Mouse (Mus musculus) monocyte, adult 2 months (primary cell): ENCODE data around the gene Mok.
"Not testable (repeated sequence)": the region's sequence is repeated elsewhere in the genome, so short reads cannot be mapped to it uniquely, and the experiment has no call there.

Source experiments
- DNase-seq, 2 experiments: peaks; one replicate each; pipeline ENCODE4 v3.0.0; 2022; ENCODE audit warnings: low spot score in 2 of 2, low read depth in 1 of 2

Gene Mok

DNA sequence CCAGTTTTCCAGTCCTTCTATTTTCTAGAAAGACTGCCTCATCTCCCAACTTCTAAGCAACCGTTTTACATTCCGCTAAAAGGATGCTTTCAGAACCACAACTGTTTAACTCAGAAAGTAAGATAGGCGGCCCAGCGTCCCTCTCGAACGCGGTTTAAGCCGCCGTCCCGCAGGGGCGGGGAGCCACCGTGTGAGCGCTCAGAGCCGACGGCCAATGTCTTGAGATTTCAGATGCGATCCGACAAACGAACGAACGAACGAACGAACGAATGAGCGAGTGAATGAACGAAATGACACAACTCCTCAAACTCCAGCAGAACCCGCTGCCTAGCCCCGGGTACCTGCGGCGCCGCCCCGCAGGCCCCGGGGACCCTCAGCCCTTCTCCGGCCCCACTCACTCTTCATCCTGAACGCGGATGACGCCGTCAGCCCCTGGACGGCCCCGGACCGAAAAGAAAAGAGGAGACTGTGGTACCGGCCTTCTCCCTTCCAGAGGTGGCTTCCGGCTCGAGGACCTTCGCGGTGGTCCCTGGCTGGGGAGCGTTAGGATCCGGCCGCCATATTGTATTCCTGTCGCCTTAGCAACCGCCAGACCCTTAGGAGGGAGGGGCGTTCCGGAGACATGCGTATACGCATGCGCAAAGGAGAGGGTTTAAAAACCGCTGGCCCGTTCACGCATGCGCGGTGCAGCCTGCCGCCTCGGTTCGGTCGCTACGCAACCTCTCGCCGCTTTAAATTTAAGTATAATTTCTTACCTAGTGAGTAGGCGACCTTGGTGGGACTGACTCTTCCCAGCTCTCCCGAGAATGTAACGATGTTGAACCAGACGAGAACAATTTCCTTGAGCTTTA, at the start of gene Mok:
Gene Mok (minus strand): TSS at position 592 of the 851 bp plus-strand sequence.
- peak; percentile 85 to 94 for DNase-seq

DNA sequence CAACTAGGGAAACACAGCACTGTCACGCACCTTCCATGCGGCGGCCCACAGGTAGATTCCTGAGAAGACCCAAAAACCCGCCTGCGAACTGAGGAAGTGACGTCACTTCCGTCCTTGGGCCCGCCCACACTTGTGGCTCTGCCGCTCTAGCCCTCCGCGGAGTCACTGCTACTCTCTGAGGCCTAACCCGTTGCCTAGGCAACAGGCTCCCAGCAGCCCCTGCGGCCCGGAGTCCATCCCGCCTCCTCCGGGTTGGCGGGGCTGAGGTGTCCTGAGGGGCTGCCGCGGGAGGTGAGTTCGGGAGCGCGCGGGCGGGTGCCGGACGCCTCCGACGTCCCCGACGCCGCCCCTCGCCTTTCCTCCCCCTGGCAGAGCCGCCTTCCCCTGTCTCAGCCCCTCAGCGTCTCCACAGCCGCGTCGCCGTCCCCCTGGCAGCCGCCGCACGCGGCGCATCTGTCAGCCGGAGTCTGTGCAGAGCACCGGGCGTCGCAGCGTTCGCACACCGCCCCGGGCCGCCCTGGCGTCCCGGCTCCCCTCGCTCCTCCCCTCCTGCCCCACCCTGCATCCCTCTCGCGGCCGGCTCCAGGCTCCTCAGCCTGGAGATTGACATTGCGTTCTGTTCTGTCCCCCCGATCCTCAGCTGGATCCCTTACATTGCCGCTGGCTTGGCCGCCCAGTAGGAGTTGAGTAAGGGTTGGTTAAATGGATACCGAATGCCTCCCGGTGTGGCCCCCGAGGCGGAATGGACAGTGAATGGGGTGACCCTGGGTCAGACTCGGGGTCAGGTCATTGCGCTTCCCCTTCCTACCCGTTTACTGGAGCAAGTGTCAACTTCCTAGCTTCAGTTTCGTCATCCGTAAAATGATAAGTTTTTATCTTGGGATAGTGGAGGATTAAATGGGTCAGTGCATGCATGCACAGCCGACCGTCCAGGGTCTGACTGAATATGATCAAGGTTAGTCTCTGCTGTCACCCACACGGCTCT, 48.6 kb upstream of the Mok start, which contains the start of the genes Cinp and Tecpr2:
Gene Cinp (minus strand): TSS at position 110 of the 985 bp plus-strand sequence.
Gene Tecpr2 (plus strand): TSS at position 229 of the 985 bp plus-strand sequence.
- peak; percentile 86 to 87 for DNase-seq

DNA sequence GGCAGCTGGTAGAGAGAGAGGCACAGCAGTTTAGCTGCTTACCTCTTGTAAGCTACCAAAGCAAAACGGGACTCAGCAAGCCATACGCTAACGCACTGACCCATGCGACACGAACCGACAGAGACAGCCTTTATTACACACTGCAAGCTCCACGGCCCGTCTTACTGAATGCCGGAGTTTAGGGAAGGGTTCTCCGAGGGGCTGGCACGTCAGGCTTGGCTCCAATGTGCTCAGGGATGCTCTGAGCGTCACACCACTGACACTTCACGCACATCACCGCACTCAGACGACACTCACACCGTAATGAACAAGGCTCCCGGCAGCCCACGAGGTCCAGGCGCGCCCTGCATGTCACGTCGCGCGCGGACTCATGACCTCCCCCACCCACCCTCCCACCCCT, 47.9 kb upstream of the Mok start:
- no peak for DNase-seq

DNA sequence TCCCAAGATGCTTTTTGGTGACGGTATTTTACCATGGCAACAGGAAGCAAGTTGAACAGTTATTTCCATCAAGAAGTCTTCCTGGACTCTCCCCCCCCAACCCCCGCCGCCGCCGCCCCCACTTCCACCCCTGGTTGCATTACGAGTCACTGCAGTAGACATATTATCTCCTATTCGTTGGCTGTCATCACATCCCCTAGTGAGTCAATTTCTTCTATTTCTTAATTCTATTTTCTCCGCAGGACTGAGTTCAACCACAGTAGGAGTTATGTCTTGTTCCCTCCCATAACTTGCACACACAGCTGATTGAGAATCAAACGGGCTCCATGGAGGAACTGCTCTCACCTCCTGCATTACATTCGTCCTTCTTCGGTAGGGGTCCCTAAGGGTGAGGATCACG, 47.4 kb upstream of the Mok start:
- no peak for DNase-seq

DNA sequence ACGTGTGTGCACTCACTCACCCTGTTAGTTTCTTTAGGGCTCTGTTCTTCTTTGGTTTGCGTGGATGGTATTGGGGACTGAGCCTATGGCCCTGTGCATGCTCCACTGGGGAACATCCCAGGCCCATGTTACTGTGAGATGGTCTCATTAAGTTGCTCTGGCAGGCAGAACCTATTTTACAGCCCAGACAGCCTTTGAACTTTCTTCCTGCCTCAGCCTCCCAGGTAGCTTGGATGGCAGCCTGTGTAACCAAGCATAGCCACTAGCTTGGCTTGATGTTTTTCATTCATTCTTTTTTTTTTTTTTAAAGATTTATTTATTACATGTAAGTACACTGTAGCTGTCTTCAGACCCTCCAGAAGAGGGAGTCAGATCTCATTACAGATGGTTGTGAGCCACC, 44.5 kb upstream of the Mok start:
- DNase-seq, result no peak

DNA sequence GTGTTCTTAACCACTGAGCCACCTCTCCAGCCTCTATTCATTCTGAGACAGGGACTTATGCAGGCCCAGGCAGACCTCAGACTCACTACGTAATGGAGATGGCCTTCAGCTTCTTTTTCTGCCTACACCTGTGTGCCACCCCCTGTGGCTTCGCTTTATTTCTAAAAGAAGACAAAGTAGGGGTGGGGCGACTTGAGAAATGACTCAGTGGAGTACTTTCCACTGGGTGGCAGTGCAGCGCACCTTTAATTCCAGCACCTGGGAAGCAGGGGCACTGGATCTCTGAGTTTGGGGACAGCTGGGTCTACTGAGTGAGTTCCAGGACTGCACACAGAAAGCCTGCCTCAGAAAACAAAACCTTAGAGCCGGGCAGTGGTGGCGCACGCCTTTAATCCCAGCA, 41.6 kb upstream of the Mok start:
- no peak for DNase-seq

DNA sequence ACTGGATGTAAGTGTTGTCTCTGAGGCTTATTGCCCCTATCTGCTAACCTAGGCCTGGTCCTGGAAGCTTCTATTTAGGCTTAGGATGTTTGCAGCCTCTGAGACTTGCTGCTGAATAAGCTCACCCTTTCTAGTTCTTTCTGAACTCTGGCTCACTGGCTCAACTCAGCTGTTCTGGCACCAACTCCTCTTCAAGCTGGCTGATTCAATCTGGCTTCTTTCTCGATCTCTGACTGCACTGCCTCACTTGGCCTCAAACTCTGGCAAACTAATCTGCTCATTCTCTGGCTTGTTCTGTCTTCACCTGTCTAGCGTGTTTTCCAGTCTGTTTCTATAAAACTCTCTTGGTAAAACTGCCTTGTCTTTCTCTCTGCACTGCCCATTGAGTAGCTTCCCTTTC, 34.6 kb upstream of the Mok start:
- DNase-seq, result no peak

DNA sequence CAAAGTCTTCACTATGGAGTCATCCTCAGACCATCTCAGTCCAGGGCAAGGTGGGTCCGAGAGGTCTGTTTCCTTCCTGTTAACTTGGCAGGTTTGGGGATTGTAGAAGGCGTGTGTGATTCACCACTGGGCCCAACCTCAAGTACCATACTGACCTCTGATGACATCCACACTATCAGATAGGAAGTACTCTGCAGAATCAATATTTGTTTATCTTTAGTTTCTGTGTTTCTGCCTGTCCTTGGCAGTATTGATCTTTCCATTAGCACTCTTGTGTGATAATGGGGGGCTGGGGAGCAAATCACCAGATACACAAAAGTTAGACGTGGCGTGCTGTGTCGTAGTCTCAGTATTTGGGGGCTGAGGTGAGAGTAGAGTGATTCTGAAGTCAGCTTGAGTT, 30.5 kb upstream of the Mok start:
- DNase-seq, result no peak

DNA sequence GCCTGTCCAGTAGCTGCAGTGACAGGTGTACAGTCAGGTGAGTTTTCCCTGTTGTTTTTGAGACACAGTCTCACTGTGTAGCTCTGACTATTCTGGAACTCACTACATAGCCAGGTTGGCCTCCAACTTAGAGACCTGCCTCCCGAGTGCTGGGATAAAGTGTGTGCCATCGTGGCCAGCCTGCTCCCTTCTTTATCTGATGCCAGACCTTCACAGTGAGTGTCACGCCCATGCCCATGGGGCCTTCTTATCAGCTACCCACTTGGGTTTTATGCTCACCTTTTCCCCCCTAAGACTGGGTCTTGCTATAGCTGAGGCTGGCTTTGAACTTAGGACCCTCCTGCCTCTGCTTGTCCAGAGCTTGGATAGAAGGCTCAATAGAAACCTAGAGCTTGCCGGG, 29.4 kb upstream of the Mok start:
- DNase-seq, result no peak

DNA sequence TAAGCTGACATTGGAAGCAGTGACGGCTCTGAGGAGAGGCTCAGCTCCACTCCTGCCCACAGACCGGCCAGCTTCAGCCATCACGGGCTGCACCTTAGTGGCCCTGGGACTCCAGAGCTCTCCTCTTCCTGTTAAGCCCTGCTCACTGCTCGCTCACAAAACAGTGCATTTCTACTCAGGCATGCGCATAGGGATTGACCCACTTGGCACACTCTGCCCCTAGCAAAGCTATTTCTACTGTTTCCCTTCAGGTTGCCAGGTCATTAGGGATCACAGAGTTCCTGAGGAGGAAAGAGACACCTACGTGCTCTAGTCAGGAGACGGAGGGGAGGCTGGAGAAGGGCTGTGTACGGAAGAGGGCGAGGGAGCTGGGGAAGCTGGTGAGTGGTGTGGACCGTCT, 25.2 kb upstream of the Mok start:
- DNase-seq, result no peak

DNA sequence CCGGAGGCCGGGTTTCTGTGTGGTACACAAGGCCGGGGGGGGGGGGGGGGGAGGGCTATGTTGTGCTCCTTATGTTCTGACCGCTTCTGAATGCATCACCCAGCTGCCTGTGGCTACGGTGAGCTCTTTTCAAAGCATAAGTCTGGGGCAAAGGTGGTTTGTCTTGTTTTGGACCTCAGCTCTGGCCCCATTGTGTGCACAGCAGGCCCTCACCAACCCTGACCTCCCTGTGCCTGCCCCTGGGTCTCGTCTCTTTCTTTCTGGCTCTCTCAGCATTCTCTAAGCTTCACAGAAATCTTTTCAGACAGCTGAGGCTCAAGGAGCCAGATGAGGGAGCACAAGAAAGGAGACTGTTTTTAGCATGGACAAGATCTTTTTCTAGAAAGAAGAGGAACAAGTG, 24.8 kb upstream of the Mok start:
- DNase-seq, result no peak

DNA sequence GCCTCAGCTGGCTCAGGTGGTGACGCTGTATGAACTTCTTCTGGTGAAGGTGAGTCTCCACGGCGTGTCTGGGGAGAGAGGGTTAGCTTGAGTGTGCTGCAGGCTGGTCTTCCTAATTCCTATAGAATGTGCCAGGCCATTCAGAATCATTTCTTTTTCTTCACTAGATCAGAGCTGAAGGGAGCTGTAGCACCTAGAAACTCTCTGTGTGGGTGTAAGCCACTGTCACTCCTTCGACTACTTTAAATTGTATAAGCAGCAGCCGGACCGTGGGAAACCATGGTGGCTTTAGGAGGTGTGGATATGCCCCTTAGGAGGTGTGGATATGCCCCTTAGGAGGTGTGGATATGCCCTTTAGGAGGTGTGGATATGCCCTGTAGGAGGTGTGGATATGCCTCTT, 23.3 kb upstream of the Mok start:
- no peak for DNase-seq

DNA sequence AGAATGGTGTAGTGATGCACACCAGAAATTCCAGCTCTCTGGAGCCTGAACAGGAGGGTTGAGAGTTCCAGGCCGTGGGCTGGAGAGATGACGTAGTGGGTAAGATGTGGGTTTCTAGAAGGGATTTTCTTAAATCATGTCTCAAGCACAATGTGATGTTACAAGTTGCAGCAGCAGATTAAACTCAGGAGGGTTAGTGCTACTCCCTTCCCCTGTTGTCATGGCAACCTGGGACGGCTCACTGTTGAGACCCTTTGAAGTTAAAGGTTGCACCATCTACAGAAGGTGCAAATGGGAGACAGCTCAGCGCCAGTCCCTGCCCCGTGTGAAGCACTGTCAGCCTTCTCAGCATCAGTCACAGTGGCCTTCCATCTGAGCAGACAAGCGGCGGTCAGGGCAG, 20.5 kb upstream of the Mok start:
- no peak for DNase-seq

DNA sequence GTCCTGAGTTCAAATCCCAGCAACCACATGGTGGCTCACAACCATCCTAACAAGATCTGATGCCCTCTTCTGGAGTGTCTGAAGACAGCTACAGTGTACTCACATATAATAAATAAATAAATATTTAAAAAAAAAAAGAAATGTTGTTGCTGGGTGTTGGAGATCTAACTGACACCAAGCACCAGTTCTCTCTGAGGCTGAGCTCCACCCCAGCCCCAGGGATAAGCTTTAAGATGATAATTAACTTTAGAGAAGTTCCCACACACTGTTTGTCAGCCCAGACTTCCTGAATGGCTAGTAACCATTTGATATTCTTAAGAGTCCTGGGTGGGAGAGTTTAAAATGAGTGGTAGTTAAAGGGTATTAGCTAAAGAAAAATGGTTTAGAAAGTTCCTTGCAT, 19.6 kb upstream of the Mok start:
- no peak for DNase-seq

DNA sequence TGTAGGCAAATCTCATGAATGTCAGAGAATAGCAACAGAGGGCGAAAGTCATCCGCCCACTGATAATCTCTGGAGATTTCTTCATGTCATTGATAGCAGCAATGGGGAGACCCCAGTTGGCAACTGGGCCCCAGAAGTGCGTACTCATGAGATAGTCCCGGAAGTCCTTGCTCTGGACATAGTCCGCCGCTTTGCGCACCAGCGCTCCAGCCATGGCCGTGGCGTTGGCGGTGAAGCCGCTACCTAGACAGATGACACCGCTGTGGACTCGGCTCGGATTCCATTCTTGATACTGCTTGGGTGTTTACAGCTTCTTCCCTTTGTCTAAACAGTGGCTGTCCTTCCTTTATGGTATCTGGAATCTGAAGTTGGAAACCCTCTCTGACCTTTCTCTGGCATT, 17.9 kb upstream of the Mok start:
- DNase-seq, result not testable (repeated sequence)

DNA sequence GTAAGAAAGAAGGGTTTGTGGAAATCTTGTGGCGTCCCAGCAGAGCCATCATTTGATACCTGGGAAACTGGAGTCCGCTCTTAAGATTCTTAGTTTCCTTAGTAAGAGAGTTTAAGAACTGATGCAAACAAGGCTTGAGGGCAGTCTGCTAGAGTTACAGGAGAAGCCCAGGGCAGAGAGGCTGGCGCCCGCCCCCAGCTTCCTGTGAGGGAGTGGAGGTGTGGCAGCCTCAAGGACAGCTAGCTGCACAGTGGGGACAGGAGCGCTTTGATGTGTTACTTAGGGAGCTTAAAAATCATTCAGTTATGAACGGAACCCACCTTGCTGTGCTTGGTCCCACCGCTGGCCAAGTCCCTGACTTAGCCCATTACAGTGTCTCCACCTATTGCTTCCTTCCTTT, 16.5 kb upstream of the Mok start:
- DNase-seq, result no peak

DNA sequence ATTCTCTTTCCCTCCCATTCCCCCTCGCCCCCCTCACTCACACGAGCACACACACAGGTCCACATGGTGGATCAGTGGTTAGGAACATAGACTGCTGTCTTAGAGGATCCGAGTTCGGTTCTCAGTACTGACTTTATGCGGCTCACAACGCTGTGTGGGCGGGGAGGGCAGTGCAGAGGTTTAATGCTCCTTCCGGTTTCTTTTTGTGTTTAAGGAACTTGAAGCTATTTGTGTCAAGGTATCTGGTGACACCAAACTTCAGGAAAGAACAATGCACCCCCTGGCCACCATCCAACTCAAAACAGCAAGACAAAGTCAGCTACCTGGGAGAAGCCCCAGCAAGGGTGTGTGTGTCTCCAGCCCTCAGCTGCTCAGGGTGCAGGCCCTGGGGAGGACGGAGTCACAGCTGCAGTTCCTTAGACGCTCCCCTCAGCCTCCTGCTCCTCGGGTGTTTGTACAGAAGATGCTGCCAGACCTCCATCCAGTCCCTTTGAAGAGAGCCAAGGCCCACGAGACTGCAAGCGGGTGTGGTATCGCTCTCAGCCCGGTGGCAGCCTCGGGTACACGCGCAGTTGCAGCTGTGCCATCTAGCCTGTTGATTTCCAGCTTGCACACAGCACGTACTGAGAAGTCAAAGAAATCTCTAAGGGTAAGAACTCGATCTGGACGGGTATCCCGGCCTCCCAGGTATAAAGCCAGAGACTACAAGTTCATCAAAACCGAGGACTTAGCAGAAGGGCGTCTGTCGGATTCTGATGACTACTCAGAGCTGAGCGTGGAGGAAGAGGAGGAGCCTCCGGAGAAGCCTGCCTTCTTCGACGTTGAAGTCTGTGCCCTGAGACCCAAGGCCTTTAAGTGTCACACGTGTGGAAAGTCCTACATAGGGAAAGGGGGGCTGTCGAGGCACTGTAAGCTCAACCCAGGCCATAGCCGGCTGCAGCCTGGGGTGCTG, 14.3 kb upstream of the Mok start:
- DNase-seq, result peak in 1 of 2 experiments; percentile 23

DNA sequence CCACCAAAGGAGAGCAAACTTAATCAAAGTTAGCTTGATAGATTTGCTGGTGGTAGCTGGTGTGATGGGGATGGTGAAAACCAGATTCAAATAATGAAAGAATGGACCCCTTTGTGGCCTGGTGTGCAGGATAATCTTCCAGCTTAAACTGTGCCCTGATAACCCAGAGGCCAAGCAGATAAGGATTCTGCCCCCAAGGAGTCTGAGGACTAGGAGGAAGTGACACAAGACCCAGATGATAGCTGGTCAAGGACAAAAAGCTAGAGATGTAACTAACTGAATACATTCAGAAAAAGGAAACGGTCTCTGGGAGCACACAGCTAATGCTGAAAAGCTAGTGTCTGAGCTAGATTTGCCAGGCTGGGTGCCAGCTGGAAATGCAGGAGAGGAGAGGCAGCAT, 11.2 kb upstream of the Mok start:
- DNase-seq, result no peak

DNA sequence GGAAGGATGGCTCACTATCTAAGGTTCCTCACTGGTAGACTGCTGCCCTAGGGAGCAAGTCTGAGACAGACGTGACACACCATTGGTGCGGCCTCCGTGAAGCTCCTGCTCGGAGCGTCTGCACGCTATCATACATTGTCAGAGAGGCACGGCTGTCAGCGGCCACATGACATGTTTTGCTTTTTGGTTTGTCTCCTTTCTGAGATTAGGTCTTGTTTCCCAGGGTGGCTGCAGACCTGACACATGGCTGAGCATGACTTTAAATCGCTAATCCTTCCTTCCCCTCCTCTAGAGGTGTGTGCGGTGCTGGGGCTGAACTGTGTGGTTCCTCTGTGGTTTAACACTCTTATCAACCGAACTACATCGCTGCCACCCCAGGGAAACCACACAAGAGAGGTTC, 10.7 kb upstream of the Mok start:
- no peak for DNase-seq

DNA sequence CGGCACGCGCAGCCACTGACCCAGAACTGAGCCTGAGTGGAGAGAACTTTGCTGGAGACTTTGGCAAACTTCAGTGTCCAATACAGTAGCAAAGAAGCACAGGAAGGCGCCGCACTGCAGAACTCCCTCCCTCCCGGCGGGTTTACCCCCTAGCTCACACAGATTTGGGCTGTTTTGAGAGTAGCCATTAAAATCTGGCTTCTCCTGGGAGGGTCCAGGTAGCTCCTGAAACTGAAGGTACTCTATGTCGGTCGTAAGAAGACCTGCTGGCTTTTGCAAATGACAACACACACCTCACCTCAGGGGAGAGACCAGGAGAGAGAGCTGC, 10.2 kb upstream of the Mok start:
- no peak for DNase-seq
